Mouse (Mus musculus) liver, postnatal 0 days (tissue): ENCODE data around the gene Wrap73.

Experiments
- CTCF ChIP-seq: sonication (generic); IDR thresholded peaks from 2 replicates; pipeline ENCODE4 v1.5.1; 2016; ENCODE audit warnings: antibody characterized with exemption, low read depth
- EP300 ChIP-seq: IDR thresholded peaks from 2 replicates; pipeline ENCODE4 v1.6.1; 2016; ENCODE audit warnings: antibody characterized with exemption, low read depth, mild to moderate bottlenecking

DNA sequence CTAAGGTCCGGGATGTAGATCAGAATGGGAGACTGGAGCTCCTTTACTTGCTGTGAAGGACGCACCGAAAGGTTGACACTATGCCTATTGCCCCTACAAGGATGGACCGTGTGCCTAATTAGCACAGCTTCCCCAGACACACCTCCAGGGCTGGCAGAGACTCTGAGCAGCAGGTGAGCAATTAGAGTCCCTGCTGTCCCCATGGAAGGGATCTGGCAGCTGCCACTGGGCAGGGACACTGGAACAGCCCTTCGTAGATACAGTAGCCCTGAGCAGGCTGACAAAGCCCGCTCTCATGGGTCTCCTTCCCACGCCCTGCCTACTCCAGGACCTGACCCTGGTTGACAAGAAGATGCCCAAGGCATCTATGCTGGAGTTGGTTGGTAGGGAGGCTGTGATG, 19.8 kb upstream of the Wrap73 start:
- TF ChIP-seq CTCF, result no peak
- TF ChIP-seq EP300, result no peak
